Mouse (Mus musculus): ENCODE results near the gene Scnn1b.

GRCm38 (mm10) chr7:121845964-121846363 lies 18.9 kb upstream of the Scnn1b start:
- TF ChIP-seq CTCF (IDR thresholded peaks at IDR 0.05; ENCODE audit: extremely low read depth, insufficient read depth, insufficient read length, insufficient replicate concordance): no peak
- no peak for TF ChIP-seq POLR2A (IDR thresholded peaks at IDR 0.05; ENCODE audit: low read depth, low read length)
